Mouse (Mus musculus) embryonic facial prominence, embryonic 11.5 days (tissue): ENCODE results near the gene Mpst. TPM values are rescaled to one million over a fixed set of nuclear protein-coding genes. Genes with fewer than 3 reads are reported as not detected.

Experiments
- ATAC-seq: fragments of 200-750 bp; cut with Nextera tagmentation; replicated peaks from 2 replicates; pipeline ENCODE4 v1.8.0; 2017; ENCODE audit warnings: low read depth; ENCODE audit not compliant: insufficient number of reproducible peaks, low FRiP score, low TSS enrichment
- DNase-seq: peaks from one replicate; pipeline ENCODE4 v3.0.0-alpha.2; 2015; ENCODE audit warnings: low spot score
- H3K27ac ChIP-seq: fragments of 300-500 bp; sonication (generic); replicated peaks from 2 replicates; pipeline ENCODE4 v1.5.1; 2014; ENCODE audit warnings: mild to moderate bottlenecking, low read depth, low read length, control low read depth
- H3K27me3 ChIP-seq: fragments of 300-500 bp; sonication (generic); 2 replicates; pipeline ENCODE4 v1.6.1; 2014; ENCODE audit warnings: mild to moderate bottlenecking, low read length, moderate library complexity, mixed read lengths; ENCODE audit not compliant: control insufficient read depth, insufficient read depth
- H3K36me3 ChIP-seq: fragments of 300-500 bp; sonication (generic); replicated peaks from 2 replicates; pipeline ENCODE4 v1.6.1; 2014; ENCODE audit warnings: low read depth, mild to moderate bottlenecking, low read length, moderate library complexity, mixed read lengths; ENCODE audit not compliant: control insufficient read depth, insufficient read depth
- H3K4me1 ChIP-seq: fragments of 300-500 bp; sonication (generic); 2 replicates; pipeline ENCODE4 v1.6.1; 2014; ENCODE audit warnings: low read length, mixed read lengths; ENCODE audit not compliant: control insufficient read depth, insufficient read depth
- H3K4me2 ChIP-seq: fragments of 300-500 bp; sonication (generic); 2 replicates; pipeline ENCODE4 v1.6.1; 2014; ENCODE audit warnings: low read depth, mild to moderate bottlenecking, control low read depth, low read length, moderate library complexity
- H3K4me3 ChIP-seq: fragments of 300-500 bp; sonication (generic); 2 replicates; pipeline ENCODE4 v1.5.1; 2014; ENCODE audit warnings: low read depth, low read length, control low read depth
- H3K9ac ChIP-seq: fragments of 300-500 bp; sonication (generic); replicated peaks from 2 replicates; pipeline ENCODE4 v1.6.1; 2014; ENCODE audit warnings: mild to moderate bottlenecking, control low read depth, low read length
- H3K9me3 ChIP-seq: fragments of 300-500 bp; sonication (generic); replicated peaks from 2 replicates; pipeline ENCODE4 v1.6.1; 2016; ENCODE audit warnings: mild to moderate bottlenecking, low read length, inconsistent platforms, mixed read lengths; ENCODE audit not compliant: control insufficient read depth
- WGBS: fragments of 180-500 bp; shearing (Covaris S2); extraction: QIAGEN DNeasy Blood & Tissue Kit; methylation state at CpG from one replicate; pipeline ENCODE4 v1.1.7; 2014; 5-methylcytosine and 5-hydroxymethylcytosine counted together
- polyA plus RNA-seq: library from polyadenylated mRNA; unstranded; fragments of >200 nt; fragmentation: Nextera tagmentation; extraction: Ambion mirVana; gene quantifications from 2 replicates; pipeline ENCODE4 v1.2.1, GENCODE M21; 2014

Gene Mpst
- polyA plus RNA-seq, 1 experiment from 2014 or later: 2.3 TPM

GRCm38 (mm10) chr15:78451201-78451600, 45.0 kb downstream of the Mpst start:
- no peaks in the 10 kb centered on the region for H3K36me3 ChIP-seq
- ATAC-seq (no peak), DNase-seq (no peak)
- 97% methylated on average over 2 of the region's 2 CpGs for WGBS
- no peaks in the 10 kb centered on the region for H3K9me3 ChIP-seq
- no peak overlapping the region for H3K4me2 ChIP-seq
- no peaks in the 10 kb centered on the region; the same call in 1 of the 2 replicates for H3K4me1 ChIP-seq
- no peak overlapping the region for H3K4me3 ChIP-seq
- no peak overlapping the region for H3K27ac ChIP-seq
- no peaks in the 10 kb centered on the region for H3K27me3 ChIP-seq
- no peak overlapping the region for H3K9ac ChIP-seq

GRCm38 (mm10) chr15:78452929-78453328, 46.7 kb downstream of the Mpst start:
- no peak for DNase-seq
- no peaks in the 10 kb centered on the region for H3K9me3 ChIP-seq
- H3K4me1 ChIP-seq: no peaks in the 10 kb centered on the region
- 87% methylated on average over 3 of the region's 3 CpGs for WGBS
- H3K4me2 ChIP-seq: no peak overlapping the region
- no peak overlapping the region for H3K9ac ChIP-seq
- H3K27me3 ChIP-seq: no peaks in the 10 kb centered on the region
- ATAC-seq: no peak
- no peak overlapping the region for H3K4me3 ChIP-seq
- no peaks in the 10 kb centered on the region for H3K36me3 ChIP-seq
- H3K27ac ChIP-seq: no peak overlapping the region

DNA sequence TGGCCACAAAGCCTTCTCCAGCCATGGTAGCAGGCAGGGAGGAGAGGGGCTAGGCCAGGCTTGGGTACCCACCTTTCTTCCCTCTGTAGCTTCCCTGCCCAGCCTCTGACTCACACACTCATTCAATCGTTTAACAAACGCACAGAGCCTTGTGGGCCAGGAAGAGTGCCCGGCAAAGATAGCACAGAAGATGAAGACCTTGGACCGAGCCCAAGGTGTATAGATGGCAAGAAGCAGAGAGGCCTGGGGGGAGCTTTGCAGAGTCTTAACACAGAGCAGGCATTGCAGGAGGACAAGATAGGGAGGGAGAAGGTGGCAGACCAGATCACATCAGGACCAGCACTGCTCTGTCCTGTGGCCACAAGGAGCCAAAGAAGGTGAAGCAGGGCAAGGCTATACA, 49.0 kb downstream of the Mpst start:
- Histone ChIP-seq H3K9me3 (no peaks in the 10 kb centered on the region), H3K9ac (no peak overlapping the region), H3K4me2 (no peak overlapping the region), H3K27ac (no peak overlapping the region), H3K27me3 (no peaks in the 10 kb centered on the region), H3K36me3 (no peaks in the 10 kb centered on the region), H3K4me1 (no peaks in the 10 kb centered on the region), H3K4me3 (no peak overlapping the region)
- no peak for ATAC-seq
- DNase-seq: no peak
- whole genome bisulfite sequencing: 79% methylated on average over 4 of the region's 4 CpGs

DNA sequence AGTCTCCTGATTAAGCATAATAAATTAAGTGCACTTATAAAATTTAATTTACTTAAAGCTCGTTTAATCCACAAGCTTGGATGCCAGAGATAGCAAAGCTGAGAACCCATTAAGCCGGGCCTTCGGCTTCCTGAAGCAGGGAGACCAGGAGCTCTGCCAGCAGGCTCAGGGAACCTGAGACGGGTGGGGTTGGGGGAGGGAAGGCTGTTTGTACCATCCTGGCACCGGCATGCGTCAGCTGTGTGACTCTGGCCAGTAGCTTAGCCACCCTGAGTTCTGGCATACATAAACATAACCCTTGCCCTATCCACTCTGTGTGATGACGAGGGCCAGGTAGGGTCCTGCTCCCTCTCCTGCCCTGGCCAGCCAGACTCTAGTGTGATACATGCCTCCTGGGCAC, 49.8 kb downstream of the Mpst start:
- Histone ChIP-seq H3K9me3 (no peaks in the 10 kb centered on the region), H3K36me3 (no peaks in the 10 kb centered on the region), H3K27ac (no peak overlapping the region), H3K4me3 (no peak overlapping the region), H3K4me2 (no peak overlapping the region), H3K27me3 (no peaks in the 10 kb centered on the region), H3K4me1 (no peaks in the 10 kb centered on the region), H3K9ac (no peak overlapping the region)
- 39% methylated on average over 7 of the region's 7 CpGs for WGBS
- ATAC-seq: no peak
- no peak for DNase-seq

DNA sequence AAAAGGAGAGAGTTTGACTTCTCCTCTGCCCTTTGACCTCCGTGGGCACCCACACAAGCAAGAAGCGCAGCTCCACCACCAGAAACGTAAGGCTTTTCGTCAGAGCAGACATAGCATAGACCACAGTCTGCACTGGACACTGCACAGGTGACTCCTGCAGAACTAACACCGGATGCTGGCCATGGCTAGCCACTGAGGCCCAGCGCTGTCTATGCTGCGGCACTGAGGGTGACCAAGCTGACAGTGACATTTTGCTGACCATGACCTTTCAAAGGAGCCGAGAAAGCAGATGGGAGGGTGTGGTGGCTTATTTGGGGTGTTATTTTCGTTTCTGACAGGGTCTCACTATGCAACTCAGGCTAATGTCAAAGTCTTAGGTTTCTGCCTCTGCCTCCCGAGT, 51.0 kb downstream of the Mpst start:
- Histone ChIP-seq H3K27ac (no peak overlapping the region), H3K9me3 (no peaks in the 10 kb centered on the region), H3K4me2 (no peak overlapping the region), H3K4me3 (no peak overlapping the region), H3K27me3 (no peaks in the 10 kb centered on the region), H3K9ac (no peak overlapping the region), H3K4me1 (no peaks in the 10 kb centered on the region), H3K36me3 (no peaks in the 10 kb centered on the region)
- ATAC-seq (no peak), DNase-seq (no peak)
- 79% methylated on average over 10 of the region's 10 CpGs for WGBS

DNA sequence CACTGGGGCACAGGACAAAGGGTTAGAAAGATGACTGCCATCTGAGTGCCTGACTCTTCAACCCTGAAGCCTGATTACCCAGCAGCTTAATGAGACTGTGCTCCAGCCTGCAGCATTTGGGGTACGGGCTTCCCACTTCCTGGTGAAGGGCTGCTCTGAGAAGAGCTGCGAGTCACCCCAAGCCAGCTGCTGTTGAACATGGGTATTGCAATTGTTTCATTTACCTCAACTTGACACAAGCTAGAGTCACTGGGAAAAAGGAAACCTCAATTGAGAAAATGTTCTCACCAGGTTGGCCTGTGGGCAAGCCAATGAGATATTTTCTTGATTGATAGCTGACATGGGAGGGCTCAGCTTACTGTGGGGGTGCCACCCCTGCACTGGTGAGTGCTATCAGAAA, 56.8 kb downstream of the Mpst start:
- no peaks in the 10 kb centered on the region for H3K9me3 ChIP-seq
- H3K27ac ChIP-seq: no peak overlapping the region
- H3K27me3 ChIP-seq: no peaks in the 10 kb centered on the region
- no peak for ATAC-seq
- H3K4me2 ChIP-seq: no peak overlapping the region
- no peak for DNase-seq
- no peak overlapping the region for H3K4me3 ChIP-seq
- no peak overlapping the region for H3K9ac ChIP-seq
- H3K36me3 ChIP-seq: no peaks in the 10 kb centered on the region
- WGBS: 84% methylated on average over 2 of the region's 2 CpGs
- H3K4me1 ChIP-seq: no peaks in the 10 kb centered on the region

Other genes with a start within 250 kb of the Mpst start
- gene Ift27, start 232.3 kb upstream of the Mpst start, polyA plus RNA-seq: 111 and 115 TPM in 2 replicates
- 0.22 TPM in 1 of 2 replicates, not detected in the other for gene Pvalb, start 200.0 kb upstream of the Mpst start, polyA plus RNA-seq
- 6.2 and 7.9 TPM in 2 replicates for gene Ncf4, start 161.6 kb upstream of the Mpst start, polyA plus RNA-seq
- 0.26 and 0.38 TPM in 2 replicates for gene Csf2rb2, start 100.7 kb upstream of the Mpst start, polyA plus RNA-seq
- gene Csf2rb, start 80.7 kb upstream of the Mpst start, polyA plus RNA-seq: 1.2 and 1.6 TPM in 2 replicates
- gene Tex33, start 10.5 kb upstream of the Mpst start, polyA plus RNA-seq: not detected in 2 replicates
- gene Tst, start 509 bp upstream of the Mpst start, polyA plus RNA-seq: 9.7 and 10.1 TPM in 2 replicates
- gene Kctd17, start 22.1 kb downstream of the Mpst start, polyA plus RNA-seq: 36.0 and 47.5 TPM in 2 replicates
- gene Tmprss6, start 62.2 kb downstream of the Mpst start, polyA plus RNA-seq: 0.21 and 0.49 TPM in 2 replicates
- 0.17 TPM in 1 of 2 replicates, not detected in the other for gene Il2rb, start 88.9 kb downstream of the Mpst start, polyA plus RNA-seq
- gene C1qtnf6, start 125.0 kb downstream of the Mpst start, polyA plus RNA-seq: 15.2 and 18.8 TPM in 2 replicates
- gene Sstr3, start 138.3 kb downstream of the Mpst start, polyA plus RNA-seq: not detected in 2 replicates
- gene Rac2, start 166.4 kb downstream of the Mpst start, polyA plus RNA-seq: 4.5 and 9.2 TPM in 2 replicates
- 2.1 and 4.2 TPM in 2 replicates for gene Cyth4, start 190.6 kb downstream of the Mpst start, polyA plus RNA-seq